Mouse (Mus musculus) hindbrain, embryonic 12.5 days (tissue): ENCODE results near the gene Krtap5-1. TPM values are rescaled to one million over a fixed set of nuclear protein-coding genes. Genes with fewer than 3 reads are reported as not detected.
"Not testable (repeated sequence)": the region's sequence is repeated elsewhere in the genome, so short reads cannot be mapped to it uniquely, and the experiment has no call there.

Experiments
- ATAC-seq: fragments of 200-750 bp; cut with Nextera tagmentation; 2 replicates; pipeline ENCODE4 v1.8.0; 2017; ENCODE audit warnings: moderate TSS enrichment; ENCODE audit not compliant: low FRiP score
- H3K27ac ChIP-seq: fragments of 300-500 bp; sonication (generic); 2 replicates; pipeline ENCODE4 v1.5.1; 2016; ENCODE audit warnings: mild to moderate bottlenecking
- H3K27me3 ChIP-seq: fragments of 300-500 bp; sonication (generic); 2 replicates; pipeline ENCODE4 v1.6.1; 2016; ENCODE audit warnings: mild to moderate bottlenecking
- H3K36me3 ChIP-seq: fragments of 300-500 bp; sonication (generic); 2 replicates; pipeline ENCODE4 v1.6.1; 2016; ENCODE audit warnings: mild to moderate bottlenecking
- H3K4me1 ChIP-seq: fragments of 300-500 bp; sonication (generic); 2 replicates; pipeline ENCODE4 v1.6.1; 2016
- H3K4me2 ChIP-seq: fragments of 300-500 bp; sonication (generic); replicated peaks from 2 replicates; pipeline ENCODE4 v1.6.1; 2016; ENCODE audit warnings: mild to moderate bottlenecking
- H3K4me3 ChIP-seq: fragments of 300-500 bp; sonication (generic); 2 replicates; pipeline ENCODE4 v1.5.1; 2016; ENCODE audit warnings: mild to moderate bottlenecking
- H3K9ac ChIP-seq: fragments of 300-500 bp; sonication (generic); 2 replicates; pipeline ENCODE4 v1.6.1; 2016; ENCODE audit warnings: mild to moderate bottlenecking, moderate library complexity
- H3K9me3 ChIP-seq: fragments of 300-500 bp; sonication (generic); replicated peaks from 2 replicates; pipeline ENCODE4 v1.6.1; 2016; ENCODE audit warnings: mild to moderate bottlenecking
- WGBS: fragments of 180-500 bp; shearing (Covaris S2); methylation state at CpG from one replicate; pipeline ENCODE4 v1.1.7; 2016; 5-methylcytosine and 5-hydroxymethylcytosine counted together
- polyA plus RNA-seq: library from polyadenylated mRNA; unstranded; fragments of >200 nt; fragmentation: Nextera tagmentation; extraction: Ambion mirVana; gene quantifications from 2 replicates; pipeline ENCODE4 v1.2.1, GENCODE M21; 2016

Gene Krtap5-1
- not detected in 2 replicates for polyA plus RNA-seq

GRCm38 (mm10) chr7:142297018-142297417 lies at the start of gene Krtap5-1:
Gene Krtap5-1 (minus strand): TSS chr7:142297118.
- not testable (repeated sequence) for H3K27me3 ChIP-seq, H3K27ac ChIP-seq, H3K4me1 ChIP-seq, H3K9ac ChIP-seq, H3K4me2 ChIP-seq, H3K36me3 ChIP-seq, ATAC-seq, H3K4me3 ChIP-seq, H3K9me3 ChIP-seq

- ATAC-seq: no peak
- Histone ChIP-seq H3K27me3 (0 out of 2 replicates have a peak, but pooled peaks cover under 1% of the 10 kb centered on the region), H3K9ac (no peak overlapping the region), H3K4me3 (no peak overlapping the region), H3K4me2 (no peak overlapping the region), H3K27ac (no peak overlapping the region), H3K4me1 (peaks cover 6% of the 10 kb centered on the region; the same call in 1 of the 2 replicates), H3K36me3 (no peaks in the 10 kb centered on the region), H3K9me3 (no peaks in the 10 kb centered on the region)
- 79% methylated on average over 3 of the region's 3 CpGs for WGBS
Measured at GRCm38 (mm10) chr7:142342247-142342640, 45.3 kb upstream of the Krtap5-1 start.

GRCm38 (mm10) chr7:142341564-142342246 lies 44.8 kb upstream of the Krtap5-1 start:
- H3K36me3 ChIP-seq: no peaks in the 10 kb centered on the region
- no peak for ATAC-seq
- no peaks in the 10 kb centered on the region for H3K9me3 ChIP-seq
- H3K27me3 ChIP-seq: no peaks in the 10 kb centered on the region
- no peak overlapping the region for H3K27ac ChIP-seq
- peaks cover 6% of the 10 kb centered on the region; the same call in 1 of the 2 replicates for H3K4me1 ChIP-seq
- no peak overlapping the region for H3K4me2 ChIP-seq
- H3K4me3 ChIP-seq: no peak overlapping the region
- 0 out of 2 replicates have a peak overlapping the region, but pooled peaks have one; percentile 3 for H3K9ac ChIP-seq
- WGBS: 81% methylated on average over 10 of the region's 10 CpGs

GRCm38 (mm10) chr7:142340269-142340970 lies 43.5 kb upstream of the Krtap5-1 start:
- no peaks in the 10 kb centered on the region for H3K36me3 ChIP-seq
- WGBS: 64% methylated on average over 10 of the region's 10 CpGs
- no peaks in the 10 kb centered on the region for H3K27me3 ChIP-seq
- no peak overlapping the region for H3K27ac ChIP-seq
- H3K4me1 ChIP-seq: peaks cover 6% of the 10 kb centered on the region; the same call in 1 of the 2 replicates
- H3K4me2 ChIP-seq: no peak overlapping the region
- no peaks in the 10 kb centered on the region for H3K9me3 ChIP-seq
- H3K9ac ChIP-seq: no peak overlapping the region
- no peak for ATAC-seq
- H3K4me3 ChIP-seq: no peak overlapping the region

GRCm38 (mm10) chr7:142335151-142335550 lies 38.2 kb upstream of the Krtap5-1 start:
- no peak overlapping the region for H3K4me2 ChIP-seq
- ATAC-seq: no peak
- H3K27me3 ChIP-seq: no peaks in the 10 kb centered on the region
- 85% methylated on average over 8 of the region's 8 CpGs for WGBS
- H3K4me1 ChIP-seq: peaks cover 4% of the 10 kb centered on the region
- no peak overlapping the region for H3K27ac ChIP-seq
- no peak overlapping the region for H3K4me3 ChIP-seq
- no peak overlapping the region for H3K9ac ChIP-seq
- no peaks in the 10 kb centered on the region for H3K9me3 ChIP-seq
- H3K36me3 ChIP-seq: no peaks in the 10 kb centered on the region

- ATAC-seq: peak; percentile 54; the same call in 1 of the 2 replicates
- Histone ChIP-seq H3K4me2 (no peak overlapping the region), H3K9me3 (no peaks in the 10 kb centered on the region), H3K27ac (no peak overlapping the region), H3K4me1 (peaks cover 8% of the 10 kb centered on the region), H3K36me3 (no peaks in the 10 kb centered on the region), H3K4me3 (no peak overlapping the region), H3K27me3 (no peaks in the 10 kb centered on the region), H3K9ac (no peak overlapping the region)
- WGBS: 3% methylated on average over 3 of the region's 3 CpGs
Measured at GRCm38 (mm10) chr7:142334246-142334645, 37.3 kb upstream of the Krtap5-1 start.

GRCm38 (mm10) chr7:142332741-142333140 lies 35.8 kb upstream of the Krtap5-1 start:
- H3K4me3 ChIP-seq, H3K4me2 ChIP-seq, H3K36me3 ChIP-seq, H3K27me3 ChIP-seq, H3K27ac ChIP-seq, H3K9ac ChIP-seq, H3K9me3 ChIP-seq, ATAC-seq: not testable (repeated sequence)
- peaks cover 13% of the 10 kb centered on the region for H3K4me1 ChIP-seq
- 77% methylated on average over 4 of the region's 9 CpGs for WGBS

GRCm38 (mm10) chr7:142331281-142331680 lies 34.4 kb upstream of the Krtap5-1 start:
- Histone ChIP-seq H3K4me2 (no peak overlapping the region), H3K27me3 (no peaks in the 10 kb centered on the region), H3K9me3 (no peaks in the 10 kb centered on the region), H3K27ac (no peak overlapping the region), H3K9ac (no peak overlapping the region), H3K36me3 (no peaks in the 10 kb centered on the region), H3K4me1 (peaks cover 13% of the 10 kb centered on the region), H3K4me3 (no peak overlapping the region)
- ATAC-seq: no peak
- WGBS: 89% methylated on average over 4 of the region's 4 CpGs

- 63% methylated on average over 9 of the region's 9 CpGs for WGBS
- H3K36me3 ChIP-seq: no peaks in the 10 kb centered on the region
- no peak for ATAC-seq
- no peaks in the 10 kb centered on the region for H3K27me3 ChIP-seq
- H3K4me2 ChIP-seq: no peak overlapping the region
- H3K4me1 ChIP-seq: peaks cover 13% of the 10 kb centered on the region
- H3K4me3 ChIP-seq: no peak overlapping the region
- H3K9me3 ChIP-seq: no peaks in the 10 kb centered on the region
- no peak overlapping the region for H3K9ac ChIP-seq
- H3K27ac ChIP-seq: no peak overlapping the region
Measured at GRCm38 (mm10) chr7:142330271-142330724, 33.4 kb upstream of the Krtap5-1 start.

GRCm38 (mm10) chr7:142328507-142328906 lies 31.6 kb upstream of the Krtap5-1 start:
- Histone ChIP-seq H3K4me2 (no peak overlapping the region), H3K4me1 (peaks cover 13% of the 10 kb centered on the region), H3K27ac (no peak overlapping the region), H3K4me3 (no peak overlapping the region), H3K36me3 (no peaks in the 10 kb centered on the region), H3K27me3 (no peaks in the 10 kb centered on the region), H3K9me3 (no peaks in the 10 kb centered on the region), H3K9ac (no peak overlapping the region)
- 66% methylated on average over 3 of the region's 3 CpGs for WGBS
- no peak for ATAC-seq

GRCm38 (mm10) chr7:142326714-142327445 lies 30.0 kb upstream of the Krtap5-1 start:
- no peak for ATAC-seq
- Histone ChIP-seq H3K9me3 (no peaks in the 10 kb centered on the region), H3K27ac (no peak overlapping the region), H3K9ac (no peak overlapping the region), H3K27me3 (no peaks in the 10 kb centered on the region), H3K4me3 (no peak overlapping the region), H3K4me2 (no peak overlapping the region), H3K4me1 (peaks cover 13% of the 10 kb centered on the region), H3K36me3 (no peaks in the 10 kb centered on the region)
- 63% methylated on average over 9 of the region's 9 CpGs for WGBS

GRCm38 (mm10) chr7:142323396-142324117 lies 26.6 kb upstream of the Krtap5-1 start:
- 85% methylated on average over 12 of the region's 12 CpGs for WGBS

More at GRCm38 (mm10) chr7:142323396-142324117, 26.6 kb upstream of the Krtap5-1 start:
- Histone ChIP-seq H3K27me3 (no peaks in the 10 kb centered on the region), H3K4me1 (peaks cover 8% of the 10 kb centered on the region), H3K4me2 (no peak overlapping the region), H3K36me3 (no peaks in the 10 kb centered on the region), H3K4me3 (no peak overlapping the region), H3K9ac (no peak overlapping the region), H3K9me3 (no peaks in the 10 kb centered on the region), H3K27ac (no peak overlapping the region)
- no peak for ATAC-seq
